Mouse (Mus musculus) c-Kit-positive CD71-negative TER-119-negative erythroid progenitor cells, embryonic 14.5 days (primary cell): ENCODE measurements at regions not wholly inside any gene's neighbourhood (a gene's known extent, or its start where the extent isn't known, plus 50 kb on each side); places are given as distances from the start of the nearest gene placed in this dataset.

Experiments
- DNase-seq: peaks from one replicate; pipeline ENCODE4 v3.0.0-alpha.2; 2013; ENCODE audit warnings: low read depth

DNA sequence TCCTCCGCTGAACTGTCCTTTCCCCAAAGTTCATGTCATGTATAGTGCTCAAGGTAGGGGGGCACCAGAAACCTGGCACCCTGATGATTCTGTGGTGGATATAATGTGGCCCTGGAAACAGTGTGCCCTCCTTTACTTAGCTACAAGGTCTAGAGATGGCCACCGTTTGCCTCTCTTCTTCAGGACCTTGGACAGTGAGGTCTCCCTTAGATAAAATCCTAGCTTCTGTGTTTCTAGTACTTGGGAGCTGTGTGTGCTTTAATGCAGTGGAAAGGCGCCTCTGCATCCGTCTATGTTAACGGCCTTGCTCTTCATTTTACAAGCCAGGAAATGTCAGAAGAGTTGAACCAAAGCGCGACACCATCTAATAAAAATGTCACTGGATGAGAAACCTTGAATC lies 250.6 kb downstream of the Ptpru start:
- no peak for DNase-seq

DNA sequence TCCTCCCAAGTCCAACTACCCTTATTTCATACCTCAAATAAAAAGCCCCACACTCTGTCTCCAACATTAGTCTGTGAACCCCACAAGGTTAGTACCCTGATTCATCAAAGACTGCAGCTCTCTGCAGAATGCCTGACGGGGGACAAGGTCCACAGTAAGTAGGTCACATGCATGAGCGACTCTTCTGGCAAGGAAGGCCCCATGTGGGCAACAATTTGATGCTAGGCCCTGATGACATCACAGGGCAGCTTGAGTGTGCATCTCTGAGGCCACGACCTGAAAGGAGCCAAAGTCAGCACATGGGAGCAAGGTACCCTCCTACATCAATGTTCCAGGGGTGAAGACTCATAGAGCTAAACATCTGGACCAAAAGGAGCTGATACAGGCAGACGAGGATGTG lies 248.0 kb downstream of the Ptpru start:
- DNase-seq: no peak

DNA sequence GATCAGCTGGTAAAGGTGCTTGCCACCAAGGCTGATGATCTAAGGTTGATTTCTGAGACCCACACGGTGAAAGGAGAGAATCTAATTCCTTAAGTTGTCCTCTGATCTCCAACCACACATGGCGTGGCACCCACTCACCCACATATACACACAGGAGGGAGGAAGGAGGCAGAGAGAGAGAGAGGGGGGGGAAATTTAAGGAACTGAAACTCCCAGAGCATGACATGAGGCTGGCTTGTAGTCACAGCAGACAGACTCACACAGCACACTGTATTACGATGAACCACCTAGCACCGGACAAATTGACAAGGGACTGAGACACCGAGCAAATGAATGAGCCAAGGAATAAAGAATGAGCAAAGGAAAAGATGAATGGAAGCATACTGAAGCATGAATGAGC lies 246.6 kb downstream of the Ptpru start:
- no peak for DNase-seq

DNA sequence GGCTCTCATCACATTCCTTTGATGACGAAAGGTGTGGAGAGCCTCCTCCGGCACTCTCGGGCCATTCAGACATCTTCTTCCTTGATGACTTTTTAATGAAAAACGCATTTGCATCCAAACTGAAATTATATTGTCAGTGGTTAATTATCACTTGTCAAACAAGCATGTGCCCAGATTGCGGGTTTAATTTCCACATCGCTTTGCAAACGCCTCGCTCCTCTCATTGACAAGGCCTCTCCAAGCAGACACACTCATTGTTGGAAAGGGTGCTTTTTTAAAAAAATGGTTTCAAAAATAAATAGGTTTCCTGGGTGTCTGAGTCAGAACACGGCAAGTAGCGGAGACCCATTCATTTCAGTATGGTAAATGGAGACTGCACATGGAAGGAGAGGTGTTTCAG lies 240.1 kb downstream of the Ptpru start:
- no peak for DNase-seq

DNA sequence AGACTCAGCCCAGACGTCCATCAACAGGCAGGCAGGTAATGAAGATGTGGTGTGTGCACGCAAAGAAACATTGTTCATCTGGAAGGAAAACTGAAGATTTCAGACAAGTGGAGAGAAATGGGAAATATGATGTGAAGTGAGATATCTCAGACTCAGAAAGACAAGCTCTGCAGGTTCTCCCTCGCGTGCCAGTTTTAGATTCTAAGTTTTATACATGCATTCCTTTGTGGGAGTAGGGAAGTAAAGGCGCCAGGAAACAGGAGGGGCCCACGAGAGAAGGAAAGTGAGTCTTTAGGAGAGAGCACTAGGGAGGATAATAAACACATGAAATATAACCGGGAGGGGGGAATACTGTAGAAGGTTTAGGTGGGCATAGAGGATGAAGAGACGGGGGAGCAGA lies 223.7 kb downstream of the Ptpru start:
- DNase-seq: no peak

DNA sequence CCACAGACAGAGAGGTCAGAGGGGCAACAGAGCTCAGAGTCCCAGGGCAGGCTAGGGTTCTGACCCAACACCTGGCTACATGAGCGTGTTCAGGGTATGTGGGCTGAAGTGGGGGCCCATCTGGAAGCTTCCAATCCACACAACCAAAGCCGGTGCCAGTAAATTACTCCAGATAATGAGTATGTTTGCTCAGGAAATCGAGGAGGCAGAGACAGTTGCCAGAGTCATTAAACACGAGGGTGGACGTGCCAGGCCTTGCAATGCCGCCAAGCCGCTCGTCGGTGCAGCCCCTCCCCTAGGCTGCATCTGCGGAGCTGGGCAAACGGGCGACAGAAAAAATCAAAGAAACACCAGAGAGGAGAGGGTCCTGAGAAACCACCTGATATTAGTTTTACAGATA lies 222.5 kb downstream of the Ptpru start:
- DNase-seq: no peak

DNA sequence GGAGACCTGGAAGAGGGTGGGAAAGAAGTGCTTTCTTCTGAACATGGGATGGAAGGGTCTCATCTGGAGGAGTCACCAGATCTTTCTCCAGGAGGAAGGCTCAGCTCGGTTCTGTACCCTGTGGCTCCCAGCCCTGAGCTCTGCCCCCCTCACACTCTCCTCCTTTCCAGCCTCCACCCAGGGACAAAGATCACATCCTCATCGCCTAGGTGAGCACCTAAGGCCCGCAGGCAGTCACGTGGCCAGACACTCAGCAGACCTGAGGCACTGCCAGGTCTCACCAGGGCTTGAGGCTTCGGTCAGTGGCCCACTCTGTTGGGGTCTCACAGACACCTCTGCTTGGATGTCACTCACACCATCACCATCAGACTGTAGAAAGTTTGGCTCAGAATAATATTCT lies 200.0 kb downstream of the Ptpru start:
- no peak for DNase-seq

DNA sequence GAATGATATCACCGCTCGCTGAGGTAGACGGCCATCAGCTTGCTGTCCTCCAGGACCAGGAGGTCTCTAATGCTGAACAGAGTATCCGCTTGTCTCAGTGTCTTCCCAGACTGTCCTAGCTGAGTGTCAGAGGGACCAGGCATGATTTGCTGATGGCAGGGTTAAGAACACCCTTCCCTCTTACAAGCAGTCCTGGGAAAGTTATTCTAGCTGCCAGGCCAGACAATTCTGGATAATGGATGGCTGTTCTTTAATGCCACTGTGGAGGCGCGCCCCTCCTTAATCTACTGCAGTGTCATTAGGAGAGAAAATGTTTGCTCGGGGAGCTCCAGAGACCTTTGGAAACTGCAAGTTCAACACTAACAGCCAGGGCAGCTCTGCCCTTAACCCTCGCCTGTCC lies 182.1 kb downstream of the Ptpru start:
- DNase-seq: no peak

DNA sequence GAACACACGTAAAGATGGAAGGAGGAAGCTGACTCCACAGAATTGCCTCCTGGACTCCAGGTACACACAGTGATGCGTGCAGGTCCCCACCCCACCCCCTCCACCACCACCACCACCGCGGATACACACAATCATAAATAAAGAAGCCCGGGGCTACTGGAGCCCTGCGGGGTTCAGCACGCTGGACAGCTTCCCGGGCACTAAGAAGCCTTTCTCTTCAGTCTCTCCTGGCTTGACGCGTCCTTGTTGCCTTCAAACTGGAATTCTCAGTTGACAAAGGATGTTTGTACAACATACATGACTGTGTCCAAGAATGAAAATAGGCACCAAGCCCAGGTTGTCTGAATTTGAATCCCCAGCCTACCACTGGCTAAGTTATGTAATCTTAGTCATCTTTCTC lies 180.2 kb downstream of the Ptpru start:
- no peak for DNase-seq

DNA sequence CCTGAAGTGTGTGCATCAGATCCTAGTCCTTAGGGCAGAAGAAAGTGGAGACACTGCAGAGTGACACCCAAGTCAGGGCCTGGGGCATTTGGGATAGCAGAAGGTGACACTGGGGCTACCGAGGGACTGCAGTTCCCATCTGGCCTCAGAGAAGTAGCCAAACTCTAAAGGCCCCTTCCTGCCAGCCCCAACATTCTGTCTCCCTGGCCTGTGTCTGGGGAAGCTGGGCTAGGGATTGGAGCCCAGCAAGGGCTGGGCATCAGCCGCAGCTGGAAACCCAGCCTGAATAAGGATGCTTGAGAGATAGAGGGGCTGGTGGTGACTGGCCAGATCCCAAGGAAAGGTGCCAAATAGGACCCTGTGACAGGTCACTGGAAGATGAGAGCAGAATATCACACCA lies 177.2 kb downstream of the Ptpru start:
- DNase-seq: no peak

DNA sequence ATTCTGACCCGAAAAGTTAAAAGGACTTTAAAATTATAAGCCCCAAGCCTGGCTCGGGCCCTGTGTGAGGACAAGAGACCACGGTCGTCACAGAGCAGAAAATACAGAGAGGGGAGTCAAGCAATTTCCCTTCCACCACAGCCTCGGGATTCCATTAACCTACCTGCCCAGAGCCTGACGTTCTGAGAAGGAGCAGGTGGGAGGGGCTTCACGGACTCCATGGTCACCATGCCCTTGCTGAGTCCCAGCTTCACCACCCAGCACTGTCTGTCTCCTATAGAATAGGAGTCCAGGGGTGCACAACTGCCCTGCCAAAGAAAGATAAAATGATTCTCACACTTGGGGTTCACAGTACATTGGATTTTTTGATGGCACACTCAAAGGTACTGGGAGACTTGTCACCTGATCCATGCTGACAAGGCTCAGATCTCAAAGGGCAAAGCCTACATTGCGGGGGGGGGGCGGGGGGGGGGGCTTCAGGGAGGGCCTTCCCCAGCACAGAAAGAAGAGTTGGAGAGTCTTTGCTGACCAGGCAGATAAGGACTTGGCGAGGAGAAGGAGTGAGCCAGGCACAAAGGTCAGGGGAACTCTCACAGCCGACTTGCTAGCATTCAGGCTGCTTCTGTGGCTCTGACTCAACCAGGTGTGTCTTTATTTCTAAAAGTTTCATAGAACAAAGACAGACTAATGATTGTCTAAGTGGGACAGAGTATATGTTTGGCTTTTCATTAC lies 166.1 kb downstream of the Ptpru start:
- DNase-seq: no peak

DNA sequence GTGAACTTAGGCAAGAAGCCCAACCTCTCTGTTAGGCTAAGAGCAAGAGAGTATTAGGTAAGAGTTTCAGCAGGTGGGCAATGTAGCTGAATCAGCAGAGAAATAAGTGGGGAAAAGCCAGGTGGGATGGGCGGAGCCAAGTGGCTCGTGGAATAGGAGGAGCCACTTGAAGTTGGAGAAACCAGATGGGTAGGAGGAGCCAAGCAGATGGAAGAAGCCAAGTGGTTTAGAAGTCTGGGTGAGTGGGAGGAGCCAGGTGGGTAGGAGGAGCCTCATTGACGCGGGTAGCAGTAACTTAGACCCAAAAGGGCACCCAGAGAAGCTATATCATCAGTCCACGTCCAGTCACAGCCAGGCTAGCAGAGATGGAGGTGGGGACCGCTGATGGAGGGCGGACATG lies 160.1 kb downstream of the Ptpru start:
- no peak for DNase-seq

DNA sequence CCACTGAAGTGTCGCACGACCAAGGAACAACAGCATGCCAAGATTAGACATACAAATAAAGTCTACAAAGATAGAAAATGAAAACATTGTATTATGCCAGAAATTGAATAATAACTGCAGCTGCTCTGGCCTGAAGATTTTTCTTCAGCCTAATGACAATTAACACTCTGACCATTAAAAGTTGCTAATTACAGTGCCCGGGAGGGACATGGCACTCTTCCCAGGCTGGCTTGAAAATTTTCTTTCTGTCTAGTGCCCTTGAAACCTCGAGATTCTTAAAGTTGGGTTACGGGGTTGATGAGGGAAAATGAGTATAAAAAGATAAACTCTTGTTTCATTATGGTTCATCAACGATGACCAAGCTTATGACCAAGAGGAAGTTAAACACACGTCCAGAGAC lies 154.9 kb downstream of the Ptpru start:
- DNase-seq: no peak

DNA sequence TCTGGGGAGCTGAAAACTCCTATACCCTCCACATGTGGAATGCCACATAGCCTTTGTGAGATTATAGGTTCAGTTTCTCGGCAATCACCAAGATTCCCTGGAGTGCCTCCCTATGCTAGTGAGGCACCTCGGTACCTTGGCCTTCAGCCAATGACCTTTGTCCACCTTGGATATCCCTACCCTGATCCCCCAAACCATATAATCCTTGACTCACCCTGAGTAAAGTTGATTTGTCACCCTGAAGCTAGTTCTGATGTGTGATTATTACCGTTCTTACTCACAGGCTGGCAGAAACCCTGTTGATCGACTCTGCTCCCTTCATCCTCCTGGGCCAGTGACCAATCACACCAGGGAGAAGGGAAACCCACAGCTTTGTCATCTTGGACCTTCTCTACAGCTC lies 152.5 kb downstream of the Ptpru start:
- DNase-seq: no peak

DNA sequence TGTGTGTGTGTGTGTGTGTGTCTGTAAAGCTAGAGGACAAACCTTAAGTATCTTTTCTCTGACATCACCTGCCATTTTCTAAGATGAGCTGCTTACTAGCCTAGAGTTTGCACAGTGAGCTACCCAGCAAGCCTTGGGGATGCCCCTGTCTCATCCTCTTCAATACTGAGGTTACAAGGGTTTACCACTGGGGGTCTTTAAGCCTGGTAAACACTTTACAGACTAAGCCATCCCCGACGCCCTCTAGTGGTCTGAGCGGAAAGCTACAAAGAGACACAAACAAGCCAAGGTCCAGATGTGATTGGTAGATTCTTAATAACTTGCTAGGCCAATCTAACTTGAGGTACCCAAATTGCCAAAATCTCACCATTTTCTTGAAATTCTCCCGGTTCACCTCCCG lies 143.9 kb downstream of the Ptpru start:
- DNase-seq: peak; percentile 48

DNA sequence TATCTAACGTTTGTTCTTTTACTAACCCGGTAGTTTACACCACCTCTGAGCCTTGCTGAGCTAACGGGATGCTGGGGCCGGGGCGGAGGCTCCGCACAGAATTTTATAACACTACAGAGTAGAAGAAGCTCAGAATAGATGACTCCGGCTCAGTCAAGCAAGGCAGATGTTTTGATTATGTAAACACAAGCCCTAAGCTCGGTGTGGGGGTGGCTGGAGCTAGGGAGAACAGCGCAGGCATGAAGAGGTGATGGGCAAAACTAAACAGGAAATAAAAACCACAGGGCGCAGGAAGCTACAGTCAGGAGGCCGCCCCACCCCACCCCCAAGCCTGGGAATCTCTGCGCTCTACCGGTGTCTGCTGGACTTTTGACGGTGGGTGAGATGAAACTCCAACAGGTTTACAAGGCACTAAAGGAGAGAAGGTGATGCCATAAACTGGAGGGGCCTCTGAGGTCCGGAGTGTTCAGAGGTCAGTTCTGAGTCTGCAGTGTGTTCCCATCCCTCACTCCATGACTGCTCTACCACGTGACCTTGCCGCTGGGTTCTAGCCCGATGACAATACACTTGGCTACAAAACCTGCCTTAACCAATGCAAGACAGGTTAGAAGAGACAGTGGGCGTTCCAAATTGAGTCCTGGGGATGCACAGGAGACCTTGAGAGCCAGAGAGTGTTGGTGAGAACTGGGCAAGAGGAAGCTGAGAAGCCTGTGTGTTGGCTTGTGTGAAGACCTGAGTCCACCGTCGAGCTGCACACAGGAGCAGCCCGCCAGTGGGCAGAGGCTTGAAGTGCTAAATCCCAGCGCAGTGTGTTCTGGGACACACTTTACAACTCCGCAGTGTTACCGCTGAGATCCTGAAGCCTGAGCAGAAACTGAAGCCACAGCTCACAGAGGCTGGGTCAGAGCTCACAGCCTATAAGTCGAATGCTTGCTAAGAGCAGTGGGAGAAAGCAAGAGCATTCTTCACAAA lies 141.9 kb downstream of the Ptpru start:
- DNase-seq: no peak
